Mouse (Mus musculus): Measurements from ENCODE around the gene Anxa5.

Gene Anxa5

DNA sequence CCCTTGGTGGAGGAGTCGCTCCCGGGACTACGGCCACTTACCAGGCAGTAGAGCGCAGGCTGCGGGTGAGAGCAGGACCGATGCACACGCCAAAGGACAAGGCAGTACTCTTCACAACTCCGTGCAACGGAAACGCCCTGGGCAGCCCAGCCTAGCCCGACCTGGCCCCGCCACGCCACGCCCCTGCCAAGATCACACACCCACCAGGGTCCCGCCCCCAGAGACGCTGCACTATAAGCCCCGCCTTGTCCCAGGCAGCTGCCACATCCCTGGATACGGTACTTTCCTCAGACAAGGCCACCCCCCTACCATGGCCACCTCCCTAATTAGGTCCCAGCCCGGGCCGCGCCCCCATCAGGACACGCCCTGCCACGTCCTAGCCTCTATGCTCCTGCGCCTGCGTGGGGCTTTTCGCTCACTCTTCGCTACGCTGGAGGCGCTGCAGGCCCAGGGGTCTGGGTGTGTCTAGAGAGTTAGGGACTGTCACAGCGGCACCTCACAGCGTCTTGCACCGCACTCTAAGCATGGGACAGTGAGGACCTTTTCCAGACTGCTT is at the start of gene Anxa5, which contains the start of gene 1810062G17Rik:
Gene Anxa5 (minus strand): TSS at position 363 of the 556 bp plus-strand sequence.
Gene 1810062G17Rik (plus strand): TSS at position 406 of the 556 bp plus-strand sequence.
- DNase-seq, result peak; percentile 93 to 94

DNA sequence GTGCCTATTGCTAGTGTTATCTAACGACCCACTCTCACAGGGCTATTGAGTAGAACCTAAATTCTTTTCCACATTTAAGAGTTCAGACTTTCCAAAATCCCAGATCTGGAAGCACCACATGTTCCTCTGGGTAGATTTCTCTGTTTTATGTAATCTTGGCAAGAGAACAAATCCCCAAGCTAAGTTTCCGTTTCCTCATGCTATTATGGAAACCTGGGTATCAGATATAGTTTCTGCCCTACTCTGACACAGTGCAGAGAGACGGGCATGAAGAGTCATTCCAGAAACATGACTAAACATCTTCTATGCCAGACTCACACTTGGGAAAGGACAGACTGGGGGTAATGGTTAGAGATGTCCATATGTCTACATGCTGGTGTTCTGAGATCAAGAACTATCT is 48.8 kb upstream of the Anxa5 start:
- no peak for DNase-seq

DNA sequence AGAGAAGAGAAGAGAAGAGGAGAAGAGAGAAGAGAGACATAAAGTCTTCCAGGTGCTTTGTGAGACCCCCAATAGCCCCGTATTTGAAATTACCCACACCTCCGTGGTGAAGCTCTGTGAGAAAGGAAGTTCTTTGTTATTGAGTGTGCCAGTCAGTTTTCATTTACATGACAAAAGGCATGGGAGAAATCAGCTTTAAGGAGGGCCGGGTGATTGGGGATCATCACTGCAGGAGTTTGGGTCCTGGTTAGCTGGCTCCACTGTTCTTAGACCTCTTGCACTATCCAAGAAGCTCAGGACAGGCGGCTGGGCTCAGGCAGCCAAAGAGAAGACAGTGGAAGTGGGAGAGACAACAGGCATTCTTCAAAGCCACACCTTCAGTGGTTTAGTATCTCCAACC is 46.4 kb upstream of the Anxa5 start:
- DNase-seq, result no peak

DNA sequence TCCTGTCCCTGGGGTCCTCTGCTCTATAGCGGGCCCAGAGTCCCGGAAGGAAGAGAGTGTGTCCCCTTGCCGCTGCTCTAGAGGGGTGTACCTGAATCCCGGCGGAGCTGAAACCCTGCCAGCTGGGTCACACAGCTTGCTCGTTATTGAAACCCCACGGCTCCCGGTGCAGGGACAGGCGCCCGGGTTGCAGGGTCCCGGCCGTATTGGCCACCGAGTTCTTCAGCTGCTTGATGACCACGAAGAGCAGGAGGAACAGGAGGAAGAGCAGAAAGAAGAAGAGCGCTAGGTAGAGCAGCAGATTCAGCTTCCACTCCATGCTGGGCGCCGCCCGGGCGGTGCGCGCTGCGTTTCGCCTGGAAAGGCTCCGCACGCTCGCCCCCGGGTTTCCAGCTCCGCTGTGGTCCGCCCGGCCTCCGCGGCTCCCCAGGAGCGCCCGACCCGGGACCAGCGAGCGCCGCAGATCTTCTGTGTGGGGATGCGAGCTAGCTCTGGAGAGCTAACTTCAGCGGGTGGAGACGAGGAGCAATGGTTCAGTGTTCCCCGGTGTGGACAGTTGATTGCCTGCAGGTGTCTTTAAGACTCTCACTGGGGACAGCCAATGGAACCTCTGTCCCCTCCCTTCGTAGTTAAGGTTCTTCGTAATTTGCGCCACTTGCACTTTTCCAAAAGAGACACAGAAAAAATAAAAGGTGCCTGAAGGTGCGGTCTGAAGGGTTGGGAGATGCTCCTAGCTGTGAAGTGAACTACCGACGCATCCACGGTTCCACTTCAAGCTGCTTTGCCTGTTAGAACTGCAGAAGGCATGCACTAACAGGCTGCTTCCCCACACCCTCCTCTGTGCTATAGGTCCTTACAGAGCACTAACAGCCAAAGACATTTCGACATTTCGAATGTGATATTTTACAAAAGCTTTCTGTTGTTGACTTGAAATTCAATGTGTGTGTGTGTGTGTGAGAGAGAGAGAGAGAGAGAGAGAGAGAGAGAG is 45.7 kb upstream of the Anxa5 start, which contains the start of gene Gm11549:
Gene Gm11549 (minus strand): TSS at position 741 of the 988 bp plus-strand sequence.
- no peak for DNase-seq

DNA sequence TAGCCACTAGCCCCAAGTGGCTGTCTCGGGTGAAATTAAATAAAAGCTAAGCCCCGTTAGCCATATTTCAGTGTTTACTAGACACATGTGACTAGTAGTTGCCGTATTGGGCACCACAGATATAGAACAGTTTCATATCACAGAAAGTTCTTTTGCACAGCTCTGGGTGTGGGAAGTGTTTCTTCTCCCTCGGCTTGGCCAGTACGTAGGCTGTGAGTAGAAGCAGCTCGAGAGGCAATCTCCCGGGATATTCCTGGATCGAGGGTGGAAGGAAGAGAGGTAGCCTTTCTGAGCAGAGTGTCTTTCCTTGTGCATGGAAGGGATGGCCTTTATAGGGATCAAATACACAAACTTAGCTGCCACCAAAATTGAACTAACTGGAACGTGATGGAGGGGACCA is 40.5 kb upstream of the Anxa5 start:
- no peak for DNase-seq

DNA sequence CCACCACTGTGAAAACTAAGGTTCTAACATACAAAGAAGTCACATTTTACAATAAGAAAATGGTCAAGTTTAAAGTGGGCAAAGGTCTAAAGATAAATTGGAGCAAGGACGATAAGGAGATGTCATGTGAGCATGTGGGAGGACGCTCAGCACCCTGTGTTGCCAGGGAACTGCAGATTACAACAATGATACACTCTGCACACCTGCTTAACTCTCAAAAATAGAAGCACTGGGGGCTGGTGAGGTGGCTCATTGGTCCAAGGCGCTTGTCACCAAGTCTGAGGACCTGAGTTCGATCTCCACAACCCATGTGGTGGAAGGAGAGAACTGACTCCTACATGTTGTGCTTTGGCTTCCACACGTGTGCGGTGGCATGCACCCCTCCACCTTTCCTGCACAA is 35.8 kb upstream of the Anxa5 start:
- DNase-seq, result no peak

DNA sequence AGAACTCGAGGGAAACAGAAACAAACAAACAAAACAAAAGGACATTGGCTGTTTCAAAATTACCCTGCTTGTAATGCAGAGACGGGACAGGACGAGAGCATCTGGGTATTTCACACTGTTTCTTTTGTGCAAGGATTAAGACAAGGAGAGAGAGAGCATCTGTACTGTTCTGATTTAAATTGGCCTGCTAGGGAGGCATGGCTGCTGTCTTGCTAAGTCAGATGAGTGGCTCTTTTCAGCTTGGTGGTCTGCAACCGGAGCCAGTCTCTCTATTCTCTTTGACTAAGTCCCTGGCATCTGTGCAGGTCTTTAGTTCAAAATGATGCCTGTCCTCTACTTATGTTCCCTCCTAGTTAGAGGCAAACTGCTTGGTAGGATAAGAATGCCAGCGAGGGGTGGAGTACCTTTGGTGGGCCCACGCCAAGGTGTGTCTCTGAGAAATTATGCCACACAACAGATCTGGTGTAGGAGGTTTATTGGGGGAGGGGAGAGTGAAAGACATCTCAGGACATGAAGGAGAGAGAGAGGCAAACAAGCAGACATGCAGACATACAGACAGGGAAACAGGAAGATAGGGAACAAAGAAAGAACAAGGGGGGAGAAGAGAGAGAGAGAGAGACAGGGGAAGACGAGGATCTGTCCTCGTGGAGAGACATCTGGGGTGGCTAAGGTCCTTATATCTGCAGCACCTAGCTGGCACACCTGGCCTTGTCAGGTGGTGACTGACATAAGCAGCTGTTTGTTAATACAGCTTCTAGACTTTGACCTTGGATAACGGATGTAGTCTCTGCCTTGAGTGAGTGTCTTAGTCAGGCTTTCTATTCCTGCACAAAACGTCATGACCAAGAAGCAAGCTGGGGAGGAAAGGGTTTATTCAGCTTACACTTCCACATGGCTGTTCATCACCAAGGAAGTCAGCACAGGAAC is 30.4 kb upstream of the Anxa5 start:
- DNase-seq, result no peak

DNA sequence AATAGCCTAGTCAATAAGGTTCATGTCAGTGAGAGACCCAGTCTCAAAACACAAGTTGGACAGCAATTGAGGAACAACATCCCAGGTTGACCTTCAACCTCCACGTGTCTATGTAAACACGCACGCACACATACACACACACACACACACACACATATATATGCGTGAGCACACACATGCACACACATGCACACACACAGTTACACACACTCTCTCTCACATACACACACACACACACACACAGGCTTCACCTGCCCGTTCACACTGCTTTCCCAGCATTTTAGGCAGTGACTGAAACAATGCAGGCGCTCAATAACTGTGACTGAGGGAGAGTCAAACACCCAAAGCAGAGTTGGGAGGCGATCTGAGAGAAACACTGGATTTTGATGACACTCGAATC is 29.6 kb upstream of the Anxa5 start:
- no peak for DNase-seq

DNA sequence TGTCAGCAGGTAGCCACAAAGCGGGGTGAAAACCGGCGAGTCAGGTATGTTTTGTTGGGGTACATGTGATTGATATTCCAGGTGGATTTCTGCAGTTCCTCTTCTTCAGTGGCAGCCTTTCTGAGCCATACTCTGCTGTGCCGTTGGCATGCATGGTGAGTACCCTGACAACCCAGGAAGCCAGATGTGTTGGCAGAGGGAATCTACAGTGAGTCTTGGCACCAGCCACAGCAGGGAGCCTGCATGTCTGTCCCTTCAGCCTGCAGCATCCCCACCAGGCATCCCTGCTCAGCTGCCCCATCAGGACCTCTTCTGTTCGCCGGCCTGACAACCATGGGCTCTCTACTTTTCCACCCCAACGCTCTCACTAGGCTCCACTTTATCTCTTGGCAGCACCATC is 25.9 kb upstream of the Anxa5 start:
- no peak for DNase-seq

DNA sequence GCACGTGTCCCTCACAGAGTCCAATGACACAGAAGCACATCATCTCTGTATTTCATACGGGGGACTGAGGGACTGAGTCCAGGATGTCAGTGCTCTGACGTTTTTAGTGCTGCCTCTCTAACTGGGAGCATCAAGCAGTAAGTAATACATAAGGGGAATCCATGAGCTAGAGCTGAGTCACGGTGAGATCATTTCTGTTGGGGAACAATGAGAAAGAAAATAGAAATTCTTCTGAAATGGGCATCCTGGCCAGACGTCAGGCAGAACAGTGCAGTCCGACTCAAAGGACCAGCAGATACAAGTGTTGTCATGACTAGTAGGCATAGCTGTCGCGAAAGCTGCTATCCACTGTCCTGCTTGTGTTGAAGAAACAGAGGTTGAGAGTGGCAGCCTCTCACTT is 25.3 kb upstream of the Anxa5 start:
- no peak for DNase-seq

DNA sequence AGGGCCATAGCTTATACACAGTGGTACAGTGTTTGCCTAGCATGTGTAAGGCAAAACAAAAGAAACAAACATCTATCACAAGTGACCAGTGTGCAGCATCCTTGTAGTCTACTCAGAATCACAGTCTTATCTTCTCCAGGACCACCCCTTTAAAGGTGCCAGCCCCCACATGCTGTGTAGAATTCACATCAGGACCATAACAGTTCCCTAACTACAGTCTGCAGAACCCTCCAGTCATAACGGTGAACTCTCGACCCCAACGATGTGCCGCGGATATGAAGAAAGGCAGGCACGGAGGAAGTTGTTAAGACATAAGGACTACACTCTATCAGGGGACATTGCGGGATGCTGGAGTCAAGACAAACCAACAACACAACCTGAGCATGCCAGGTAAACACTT is 23.7 kb upstream of the Anxa5 start:
- no peak for DNase-seq

DNA sequence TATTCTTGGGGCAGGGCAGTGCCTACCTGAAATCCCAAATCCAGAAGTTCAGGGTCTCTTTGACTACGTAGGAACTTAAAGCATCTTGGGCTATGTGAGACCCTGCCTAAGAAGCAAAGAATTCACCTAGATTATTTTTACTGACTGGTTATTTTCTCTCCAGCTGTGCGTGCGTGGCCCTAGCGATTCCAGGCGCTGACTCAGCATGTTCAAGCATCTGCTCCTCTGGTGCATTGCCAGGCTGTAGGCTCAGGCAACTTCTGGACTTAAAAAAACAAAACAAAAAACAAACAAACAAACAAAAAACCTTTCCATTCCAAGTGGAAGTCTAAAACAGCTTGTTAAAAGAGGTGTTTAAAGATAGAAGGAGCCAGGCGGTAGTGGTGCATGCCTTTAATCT is 22.5 kb upstream of the Anxa5 start:
- no peak for DNase-seq

DNA sequence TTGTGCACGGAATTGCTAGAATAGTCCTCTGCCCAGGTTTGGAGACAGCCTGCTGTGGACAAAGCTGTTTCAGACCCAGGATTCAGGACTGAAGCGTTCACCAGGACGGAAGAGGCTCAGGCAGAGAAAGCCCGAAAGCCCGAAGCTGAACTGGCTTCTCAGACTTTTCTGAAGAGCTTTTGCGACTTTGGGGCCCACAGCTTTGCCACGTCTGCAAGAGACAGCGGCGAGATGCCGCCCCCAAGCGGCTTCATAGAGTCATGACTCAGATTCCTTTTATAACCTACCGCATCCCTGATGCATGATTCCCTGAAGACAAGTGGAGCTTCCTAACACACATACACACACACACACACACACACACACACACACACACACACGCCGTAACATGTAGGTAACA is 21.1 kb upstream of the Anxa5 start:
- peak; percentile 49 to 58 for DNase-seq

DNA sequence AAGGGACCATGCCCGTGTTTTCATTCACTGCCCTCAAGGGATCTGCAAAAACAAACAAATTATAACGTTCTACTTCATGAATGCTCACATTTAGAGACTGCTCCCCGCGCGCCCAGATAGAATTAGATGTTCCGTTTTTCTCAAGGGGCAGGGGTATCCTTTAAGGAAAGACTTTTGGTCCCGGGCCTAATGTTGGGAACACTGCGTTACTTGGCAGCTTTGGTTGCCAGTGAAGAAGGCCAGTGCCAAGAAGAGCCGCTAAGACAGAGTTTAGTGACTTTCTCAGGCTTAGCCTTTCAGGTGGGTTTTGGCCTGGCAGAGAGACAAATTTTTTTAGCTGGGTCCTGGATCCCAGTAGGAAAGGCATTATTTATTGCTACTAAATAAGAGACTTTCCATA is 20.6 kb upstream of the Anxa5 start:
- DNase-seq, result no peak

DNA sequence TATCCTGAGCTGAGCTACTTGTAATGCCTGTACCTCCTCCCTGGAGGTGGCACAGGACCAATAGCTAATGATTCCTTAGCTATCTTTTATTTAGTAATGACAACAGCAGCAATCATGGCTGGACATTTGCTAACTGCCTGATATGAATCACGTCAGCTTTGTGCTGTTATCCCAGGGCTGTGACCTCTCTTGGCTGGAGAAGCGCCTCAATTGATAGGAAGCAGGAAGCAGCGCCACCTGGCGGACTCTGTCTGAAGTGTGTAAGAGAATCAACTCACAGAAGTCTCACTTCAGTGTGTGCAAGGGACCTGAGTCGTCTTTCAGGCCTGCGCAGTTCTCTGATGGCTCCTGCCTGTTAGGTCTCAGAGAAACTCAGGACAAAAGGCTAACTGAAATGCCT is 19.7 kb upstream of the Anxa5 start:
- peak; percentile 72 to 80 for DNase-seq

DNA sequence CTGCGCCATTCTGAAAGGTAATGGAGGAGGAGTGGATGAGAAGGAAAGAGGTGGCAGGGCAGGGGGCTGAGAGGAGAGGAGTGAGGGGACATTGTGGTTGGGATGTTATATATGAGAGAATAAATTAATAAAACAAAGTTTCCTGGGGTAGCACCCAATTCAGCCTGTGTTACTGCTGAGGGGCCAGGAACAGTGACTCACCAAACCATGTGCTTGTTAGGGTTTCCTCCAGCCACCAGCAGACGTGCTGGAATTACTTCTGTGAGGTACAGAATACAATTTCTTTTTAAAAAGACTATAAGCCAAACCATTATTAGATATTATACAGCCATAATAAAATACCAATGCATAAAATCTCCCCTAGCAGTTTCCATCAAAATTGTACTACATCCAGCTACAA is 18.9 kb upstream of the Anxa5 start:
- DNase-seq, result no peak

DNA sequence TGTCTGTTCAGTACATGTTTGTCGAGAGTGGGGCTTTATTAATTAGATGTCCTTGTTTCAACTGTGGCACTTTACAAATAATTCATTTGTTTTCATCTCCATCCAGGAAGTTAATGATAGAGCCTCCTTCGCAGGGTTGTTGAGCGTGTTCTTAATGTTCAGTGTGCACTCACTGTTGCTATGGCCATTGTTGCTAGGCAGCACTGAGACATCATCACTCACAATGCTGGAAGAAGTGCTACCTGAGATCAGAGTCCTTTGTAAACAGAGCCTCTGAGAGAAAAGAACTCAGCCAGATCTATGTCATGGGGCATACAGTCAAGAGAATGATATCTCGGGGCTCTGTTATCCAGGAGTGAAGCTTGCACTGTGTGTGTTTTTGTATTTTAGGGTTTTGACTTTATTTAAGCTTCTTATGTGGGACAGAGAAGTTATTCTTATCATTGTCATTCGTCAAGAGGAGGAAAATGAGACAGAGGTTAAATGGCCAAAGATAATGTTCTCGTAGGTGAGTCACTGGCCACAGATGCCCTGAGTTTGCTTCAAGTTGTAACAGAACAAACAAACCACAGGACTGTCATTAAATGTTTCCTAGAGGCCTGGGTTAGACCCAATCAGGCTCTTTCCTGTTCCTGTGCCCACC is 18.1 kb upstream of the Anxa5 start:
- no peak for DNase-seq

DNA sequence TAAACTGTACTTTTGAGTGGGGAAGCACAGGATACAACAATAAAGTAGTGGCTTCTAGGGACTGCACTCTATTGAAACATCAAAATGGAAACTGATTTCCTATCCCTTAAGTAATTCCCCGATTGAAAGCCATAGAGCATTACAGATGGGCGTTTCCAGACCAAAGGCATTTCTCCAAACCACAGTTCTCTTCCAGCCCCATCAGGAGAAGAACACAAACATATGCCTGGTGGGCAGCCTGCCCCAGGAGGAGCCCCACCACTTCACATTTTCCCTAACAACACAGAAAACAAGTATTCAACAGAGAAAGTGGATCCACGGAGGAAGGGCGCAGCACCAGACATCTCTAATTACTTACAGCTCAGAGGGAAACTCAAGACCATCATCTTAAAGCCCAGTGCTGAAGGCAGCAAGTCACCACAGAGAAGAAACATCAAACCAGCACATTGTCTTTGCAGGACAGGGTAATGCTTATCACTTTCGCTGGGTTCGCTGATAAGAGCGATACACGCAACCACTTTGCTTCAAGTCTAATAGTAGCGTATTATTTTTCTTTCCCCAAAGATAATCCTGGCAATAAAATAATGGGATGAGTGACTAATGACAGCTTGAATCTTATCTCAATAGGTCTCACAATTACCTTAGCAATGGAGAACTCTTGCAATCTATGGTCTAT is 17.2 kb upstream of the Anxa5 start:
- no peak for DNase-seq

DNA sequence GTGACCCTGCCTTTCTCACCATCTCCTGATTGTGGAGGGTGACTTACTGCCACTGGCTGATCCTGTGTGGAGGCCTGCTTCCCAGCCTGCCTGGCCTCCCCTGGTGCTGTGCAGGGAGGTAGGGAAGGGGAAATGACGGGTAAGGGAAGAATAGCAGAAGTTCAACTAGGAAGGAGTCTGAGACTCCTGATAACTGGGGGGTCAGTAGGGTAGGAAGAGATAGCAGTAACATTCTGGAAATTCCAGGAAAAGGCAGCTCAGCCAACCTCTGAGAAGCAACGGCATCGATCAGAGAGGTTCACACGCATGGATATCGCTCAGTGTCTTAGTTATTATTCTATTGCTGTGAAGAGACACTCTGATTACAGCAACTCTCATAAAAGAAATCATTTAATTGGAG is 15.8 kb upstream of the Anxa5 start:
- no peak for DNase-seq

DNA sequence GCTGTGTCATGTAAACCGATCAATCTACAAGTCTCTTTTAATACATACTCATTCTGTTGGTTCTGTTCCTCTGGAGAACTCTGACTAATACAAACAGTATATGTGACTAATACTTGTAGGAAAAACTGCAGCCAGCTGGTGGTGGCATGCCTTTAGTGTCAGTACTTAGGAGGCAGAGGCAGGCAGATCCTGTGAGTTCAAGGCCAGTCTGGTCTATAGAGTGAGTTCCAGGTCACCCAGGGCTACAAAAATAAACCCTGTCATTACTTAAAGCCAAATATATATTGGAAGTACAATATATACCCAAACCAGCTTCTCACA is 13.9 kb upstream of the Anxa5 start:
- no peak for DNase-seq

DNA sequence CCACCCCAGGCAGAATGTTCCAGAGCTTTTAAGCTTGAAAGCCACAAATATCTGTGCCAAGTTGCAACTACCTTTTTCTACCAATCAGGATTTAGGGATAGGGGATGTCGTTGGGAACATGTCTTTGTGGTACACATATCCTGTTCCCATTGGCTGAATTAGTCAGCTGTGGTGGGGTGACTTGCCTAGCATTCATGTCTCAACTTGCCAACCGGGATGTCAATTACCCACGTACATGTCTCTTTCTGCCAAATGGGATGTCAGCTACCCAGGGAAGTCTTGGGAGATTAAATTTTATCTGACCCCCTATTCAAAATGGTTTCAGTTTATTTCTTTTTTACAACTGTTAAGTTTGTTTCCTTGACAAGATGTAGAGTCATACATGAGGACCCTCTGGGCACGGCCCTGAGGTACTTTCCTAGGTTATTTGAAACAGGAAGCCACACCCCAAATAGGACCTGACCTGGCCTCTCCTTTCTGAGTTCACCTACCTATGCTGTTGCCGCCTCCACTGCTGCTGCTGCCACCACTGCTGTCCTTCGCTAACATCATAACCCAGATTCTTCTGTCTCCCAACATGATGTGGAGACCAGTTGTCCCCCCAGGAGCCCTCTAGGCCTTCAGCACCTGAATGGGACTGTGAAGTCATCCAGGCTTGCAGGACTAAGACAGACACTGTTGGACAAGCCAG is 13.3 kb upstream of the Anxa5 start:
- no peak for DNase-seq

DNA sequence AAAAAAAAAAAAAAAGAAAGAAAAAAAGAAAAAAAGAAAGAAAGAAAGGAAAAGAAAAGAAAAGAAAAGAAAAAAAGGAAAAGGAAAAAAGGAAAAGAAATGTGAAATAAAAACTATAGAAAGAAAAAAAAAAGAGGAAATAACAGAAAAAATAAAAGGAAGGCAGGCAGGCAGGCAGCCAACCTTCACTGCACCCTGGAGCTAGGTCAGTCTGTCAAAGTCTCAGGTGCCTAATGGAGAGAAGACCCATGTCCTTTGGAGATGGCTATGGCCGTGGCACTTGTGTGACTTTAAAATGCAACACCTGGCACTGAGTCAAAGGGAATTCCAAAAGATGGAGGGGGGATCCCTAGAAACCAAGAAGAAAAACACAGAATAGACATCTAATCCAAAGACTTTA is 12.7 kb upstream of the Anxa5 start:
- no peak for DNase-seq
